ENCODE assay signal across 9 mouse cellular contexts in the genomic region with DNA sequence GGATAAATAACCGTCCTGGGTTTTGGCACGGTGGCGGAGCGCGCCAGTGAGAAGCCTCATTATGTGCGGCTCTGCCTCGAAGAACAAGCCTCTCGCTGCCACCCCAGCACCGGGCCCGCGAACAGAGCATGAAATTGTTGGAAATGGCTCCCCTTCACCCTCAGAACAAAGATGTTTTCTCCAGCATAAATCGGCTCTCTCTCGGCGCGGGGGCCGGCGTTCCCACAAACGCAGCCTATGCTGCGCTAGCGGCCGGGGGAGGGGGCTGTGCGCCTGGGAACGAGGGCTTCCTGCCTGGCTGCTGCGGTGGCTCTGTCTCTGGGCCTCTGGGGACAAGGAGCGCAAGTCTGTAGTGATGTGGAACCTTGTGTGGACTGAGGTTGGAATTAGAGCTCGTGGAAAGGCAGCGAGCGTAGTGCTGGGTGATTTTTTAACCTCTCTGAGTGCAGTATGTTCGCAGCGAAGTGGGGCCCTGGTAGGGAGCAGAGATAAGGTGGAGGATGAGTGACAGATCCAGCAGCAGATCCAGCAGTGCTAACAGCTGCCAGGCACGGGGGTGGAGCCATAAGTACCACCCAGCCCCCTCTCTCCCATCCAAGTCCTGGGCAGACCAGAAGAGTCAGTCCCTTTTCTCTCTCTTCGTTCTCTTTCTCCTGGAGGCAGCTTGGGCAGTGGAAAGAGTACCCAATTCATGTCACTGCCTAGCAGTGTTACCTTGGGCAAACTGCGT.
DNase-seq lines count a peak whose midpoint lies in the region; ATAC-seq and TF ChIP-seq lines count a peak whose summit lies in the region.
"Had no signal": no experiment of that assay in that cellular context is flagged by ENCODE, and none has a peak within 500 bp of the region (broad histone marks: within the 10 kb centered on the region; RNA-seq: fewer than 3 reads in every experiment).

No protein-coding gene starts in this region.

- ATAC-seq in kidney, postnatal 0 days (replicated peaks; ENCODE audit: low FRiP score, low read depth) = 0 out of 2 replicates have a peak, but pooled peaks have one; percentile 41
- ATAC-seq in forebrain, embryonic 15.5 days (replicated peaks) = peak; percentile 81
- ATAC-seq in midbrain, embryonic 14.5 days (ENCODE audit: low FRiP score, low TSS enrichment) = peak; percentile 78
- ATAC-seq: Patski had no signal

- no peak overlapping the region for H3K27ac ChIP-seq in kidney, postnatal 0 days
- H3K27ac ChIP-seq in forebrain, embryonic 15.5 days (replicated peaks) = peak overlapping the region; percentile 28; the same call in 1 of the 2 replicates
- H3K27ac ChIP-seq in midbrain, embryonic 14.5 days (replicated peaks; ENCODE audit: low read depth, low read length) = peak overlapping the region; percentile 82

- intact Hi-C loops in gastrocnemius, postnatal 14 days (cut with DNase I; ENCODE audit: low total_unique reads) = no loop called here

- H3K9ac ChIP-seq in kidney, postnatal 0 days (ENCODE audit: low read depth, low read length) = 0 out of 2 replicates have a peak overlapping the region, but pooled peaks have one; percentile 14
- H3K9ac ChIP-seq in forebrain, embryonic 15.5 days (replicated peaks) = peak overlapping the region; percentile 51
- peak overlapping the region; percentile 48 for H3K9ac ChIP-seq in midbrain, embryonic 14.5 days (replicated peaks; ENCODE audit: low read length)

- H3K4me3 ChIP-seq in kidney, postnatal 0 days (replicated peaks; ENCODE audit: low read depth, low read length) = peak overlapping the region; percentile 23
- peak overlapping the region; percentile 42 for H3K4me3 ChIP-seq in forebrain, embryonic 15.5 days
- peak overlapping the region; percentile 27 for H3K4me3 ChIP-seq in midbrain, embryonic 14.5 days (replicated peaks; ENCODE audit: low read depth, low read length)

- H3K27me3 ChIP-seq in kidney, postnatal 0 days (ENCODE audit: insufficient read depth, low read length) = no peaks in the 10 kb centered on the region
- no peaks in the 10 kb centered on the region; the same call in 1 of the 2 replicates for H3K27me3 ChIP-seq in forebrain, embryonic 15.5 days
- H3K27me3 ChIP-seq in midbrain, embryonic 14.5 days (ENCODE audit: control insufficient read depth, insufficient read depth, low read length) = no peaks in the 10 kb centered on the region
- H3K27me3 ChIP-seq: Patski had no signal

- peak; percentile 45 for DNase-seq in kidney, postnatal 0 days (ENCODE audit: low spot score)
- no peak for DNase-seq in kidney, adult 8-10 months
- DNase-seq in layer of hippocampus, postnatal 14 days (ENCODE audit: low spot score in 2 of 2) = peak; percentile 67 to 83
- DNase-seq in midbrain, embryonic 14.5 days = peak; percentile 87
- no peak for DNase-seq in testis, postnatal 10 days (ENCODE audit: low spot score)
- DNase-seq in B cell, adult 2 months = no peak
- DNase-seq in gastrocnemius, postnatal 14 days = no peak

- no peaks in the 10 kb centered on the region for H3K9me3 ChIP-seq in kidney, postnatal 0 days (replicated peaks; ENCODE audit: low read length)
- H3K9me3 ChIP-seq in forebrain, embryonic 15.5 days = no peaks in the 10 kb centered on the region
- H3K9me3 ChIP-seq in midbrain, embryonic 14.5 days (ENCODE audit: control insufficient read depth, low read length) = no peaks in the 10 kb centered on the region

- peak overlapping the region; percentile 54 for H3K4me2 ChIP-seq in kidney, postnatal 0 days (ENCODE audit: low read length)
- peak overlapping the region; percentile 73 for H3K4me2 ChIP-seq in forebrain, embryonic 15.5 days (replicated peaks)
- peak overlapping the region; percentile 57 for H3K4me2 ChIP-seq in midbrain, embryonic 14.5 days (ENCODE audit: low read length)

- peak; percentile 50 for TF ChIP-seq CTCF in kidney, postnatal 0 days (IDR thresholded peaks at IDR 0.05; ENCODE audit: low read depth)

- no peaks in the 10 kb centered on the region for H3K4me1 ChIP-seq in kidney, postnatal 0 days (replicated peaks; ENCODE audit: insufficient read depth, low read length)
- peaks cover 21% of the 10 kb centered on the region for H3K4me1 ChIP-seq in forebrain, embryonic 15.5 days
- H3K4me1 ChIP-seq in midbrain, embryonic 14.5 days (ENCODE audit: control insufficient read depth, insufficient read depth, low read length) = peaks cover 24% of the 10 kb centered on the region

- 6% methylated on average over 33 of the region's 33 CpGs for WGBS in kidney, postnatal 0 days
- 6% methylated on average over 33 of the region's 33 CpGs for WGBS in forebrain, embryonic 15.5 days
- WGBS in midbrain, embryonic 14.5 days = 4% methylated on average over 33 of the region's 33 CpGs

- no peaks in the 10 kb centered on the region for H3K36me3 ChIP-seq in kidney, postnatal 0 days (ENCODE audit: insufficient read depth, low read length)
- H3K36me3 ChIP-seq in forebrain, embryonic 15.5 days = no peaks in the 10 kb centered on the region
- no peaks in the 10 kb centered on the region for H3K36me3 ChIP-seq in midbrain, embryonic 14.5 days (ENCODE audit: control insufficient read depth, insufficient read depth, low read length)

Comparison
In these comparisons a context has a peak if more than half of its experiments do, and no peak if none do; other contexts are left out.
1. DNase-seq: peak in kidney, postnatal 0 days (single experiment), layer of hippocampus, postnatal 14 days (2 of 2) and midbrain, embryonic 14.5 days (single experiment); none in kidney, adult 8-10 months (0 of 2), testis, postnatal 10 days (single experiment), B cell, adult 2 months (0 of 2) and gastrocnemius, postnatal 14 days (single experiment).
2. Peak in every context shown above with its lines, with median percentiles within 50 percentile points of each other: ATAC-seq, H3K4me2 ChIP-seq, H3K4me3 ChIP-seq and H3K9ac ChIP-seq.